Mouse (Mus musculus): ENCODE results near the gene Mmd2.

GRCm38 (mm10) chr5:142650794-142651497, 42.3 kb upstream of the Mmd2 start:
- no peak for TF ChIP-seq CTCF (IDR thresholded peaks at IDR 0.05; ENCODE audit: low read depth)
- TF ChIP-seq EP300 (IDR thresholded peaks at IDR 0.05; ENCODE audit: low read depth): no peak

Measured in heart, postnatal 0 days (tissue).